Mouse (Mus musculus) olfactory bulb, adult 2 months (tissue): ENCODE data around the gene Inpp1.

ENCODE experiments used
- CTCF ChIP-seq: fragments of 200-500 bp; IDR thresholded peaks from 2 replicates; pipeline ENCODE4 v1.5.1; 2012; ENCODE audit warnings: low read depth, mild to moderate bottlenecking, low read length, moderate library complexity; ENCODE audit not compliant: insufficient read depth
- POLR2A ChIP-seq: fragments of 200-500 bp; IDR thresholded peaks from 2 replicates; pipeline ENCODE4 v1.6.1; 2012; ENCODE audit warnings: mild to moderate bottlenecking, low read depth, low read length, moderate library complexity; ENCODE audit not compliant: insufficient read depth

DNA sequence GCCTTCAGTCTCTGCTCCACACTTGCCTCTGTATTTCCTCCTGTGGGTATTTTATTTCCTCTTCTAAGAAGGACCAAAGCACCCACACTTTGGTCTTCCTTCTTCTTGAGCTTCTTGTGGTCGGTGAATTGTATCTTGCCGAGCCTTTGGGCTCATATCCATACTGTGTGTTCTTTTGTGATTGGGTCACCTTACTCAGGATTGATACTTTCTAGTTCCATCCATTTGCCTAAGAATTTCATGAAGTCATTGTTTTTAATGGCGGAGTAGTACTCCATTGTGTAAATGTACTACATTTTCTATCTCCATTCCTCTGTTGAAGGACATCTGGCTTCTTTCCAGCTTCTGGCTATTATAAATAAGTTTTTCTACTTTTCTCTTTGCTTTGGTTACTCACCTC, 26.9 kb upstream of the Inpp1 start:
- TF ChIP-seq CTCF (no peak), POLR2A (no peak)
